Mouse (Mus musculus): ENCODE results near the gene Peli3. TPM values are rescaled to one million over a fixed set of nuclear protein-coding genes. Genes with fewer than 3 reads are reported as not detected.

The Peli3 gene
- polyA plus RNA-seq, 1 experiment from 2014 or later, result 4.0 TPM

DNA sequence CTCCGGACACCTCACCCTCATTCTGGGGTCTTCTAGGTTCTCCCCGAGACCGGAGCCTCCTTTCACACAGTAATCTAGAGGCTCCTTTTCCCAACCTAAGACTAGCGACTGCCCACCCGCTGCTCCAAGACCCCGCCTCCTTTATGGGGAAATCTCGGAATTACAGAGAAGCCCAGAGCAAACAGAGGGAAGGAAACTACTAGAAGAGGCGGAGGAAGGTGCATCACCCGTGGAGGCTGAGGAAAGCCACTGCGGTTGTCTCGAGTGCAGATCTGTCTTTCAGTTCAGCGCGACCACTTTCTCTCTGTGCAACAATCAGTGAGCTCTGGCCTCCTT, 294 bp upstream of the Peli3 start:
- Histone ChIP-seq H3K27me3 (no peaks in the 10 kb centered on the region; the same call in 1 of the 2 replicates), H3K4me2 (peak overlapping the region; percentile 94), H3K27ac (no peak overlapping the region), H3K9me3 (no peaks in the 10 kb centered on the region), H3K36me3 (no peaks in the 10 kb centered on the region), H3K4me3 (peak overlapping the region; percentile 70), H3K4me1 (peaks cover 11% of the 10 kb centered on the region), H3K9ac (peak overlapping the region; percentile 60)
- peak; percentile 64; the same call in 1 of the 2 replicates for ATAC-seq (ENCODE audit: insufficient number of reproducible peaks, low FRiP score, low TSS enrichment, low read depth)
- WGBS, result 5% methylated on average over 13 of the region's 13 CpGs

DNA sequence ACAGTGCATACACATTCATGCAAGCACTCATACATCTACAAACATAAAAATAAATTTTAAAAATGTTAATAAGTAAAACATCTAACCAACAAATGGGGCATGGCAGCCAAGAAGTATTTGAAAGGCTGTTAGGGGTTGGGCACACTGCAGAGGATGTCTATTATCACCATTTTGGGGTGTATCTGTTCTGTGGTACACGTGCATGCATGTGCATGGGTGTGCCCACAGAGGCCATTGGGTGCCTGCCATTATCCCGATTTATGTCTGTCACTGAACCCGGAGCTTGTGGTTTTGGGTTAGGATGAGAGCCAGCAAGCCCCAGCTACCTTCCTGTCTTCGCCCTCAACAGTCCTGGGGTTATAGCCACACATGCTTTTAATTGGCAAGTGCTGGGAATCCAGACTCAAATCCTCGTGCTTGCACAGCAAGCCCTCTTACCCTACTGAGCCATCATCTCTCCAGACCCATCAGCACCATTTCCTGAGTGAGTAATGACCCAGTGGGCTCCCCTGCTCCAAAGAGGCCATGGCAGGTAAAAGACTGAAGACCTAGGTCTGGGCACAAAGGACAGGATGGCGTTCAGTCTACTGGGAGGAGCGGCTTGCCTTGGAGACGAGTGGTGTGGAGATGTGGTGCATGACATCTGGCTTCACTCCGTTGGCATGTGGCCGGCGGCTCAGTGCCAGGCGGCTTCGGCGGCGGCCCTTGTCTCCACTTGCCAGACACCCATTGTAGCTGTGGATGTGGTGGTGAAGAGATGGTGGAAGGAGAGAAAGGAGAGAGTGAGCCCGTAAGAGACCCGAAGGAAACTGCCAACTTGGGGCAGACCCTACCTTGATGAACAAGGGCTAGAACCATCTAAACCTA, 5.2 kb downstream of the Peli3 start:
- Histone ChIP-seq H3K36me3 (peaks cover 4% of the 10 kb centered on the region), H3K9me3 (no peaks in the 10 kb centered on the region), H3K9ac (no peak overlapping the region), H3K27me3 (no peaks in the 10 kb centered on the region; the same call in 1 of the 2 replicates), H3K27ac (no peak overlapping the region), H3K4me1 (peaks cover 13% of the 10 kb centered on the region), H3K4me3 (no peak overlapping the region), H3K4me2 (no peak overlapping the region)
- ATAC-seq (ENCODE audit: insufficient number of reproducible peaks, low FRiP score, low TSS enrichment, low read depth), result 0 out of 2 replicates have a peak, but pooled peaks have one; percentile 15
- WGBS, result 76% methylated on average over 17 of the region's 17 CpGs

DNA sequence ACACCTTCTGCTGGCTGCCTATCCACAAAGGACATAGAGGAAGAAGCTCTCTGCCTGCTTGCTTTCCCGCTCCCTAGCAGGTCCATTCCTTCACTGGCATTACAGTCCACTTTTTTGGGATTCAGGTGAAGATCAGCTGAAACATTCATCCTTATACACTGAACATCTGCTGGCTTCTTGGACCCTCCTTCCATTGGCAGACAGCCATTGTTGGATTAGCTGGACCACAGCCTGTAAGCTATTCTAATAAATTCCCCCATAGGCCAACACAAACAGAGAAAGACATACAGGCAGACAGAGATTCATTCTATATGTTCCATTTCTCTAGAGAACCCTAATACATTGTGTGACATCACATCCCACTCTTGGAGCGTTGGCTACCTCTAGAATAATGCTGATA, 6.0 kb downstream of the Peli3 start:
- ATAC-seq (ENCODE audit: insufficient number of reproducible peaks, low FRiP score, low TSS enrichment, low read depth), result no peak
- Histone ChIP-seq H3K27ac (no peak overlapping the region), H3K4me3 (no peak overlapping the region), H3K4me1 (peaks cover 6% of the 10 kb centered on the region; the same call in 1 of the 2 replicates), H3K27me3 (no peaks in the 10 kb centered on the region), H3K9me3 (no peaks in the 10 kb centered on the region), H3K4me2 (no peak overlapping the region), H3K36me3 (peaks cover 9% of the 10 kb centered on the region), H3K9ac (no peak overlapping the region)
- 81% methylated on average over 2 of the region's 2 CpGs for WGBS

DNA sequence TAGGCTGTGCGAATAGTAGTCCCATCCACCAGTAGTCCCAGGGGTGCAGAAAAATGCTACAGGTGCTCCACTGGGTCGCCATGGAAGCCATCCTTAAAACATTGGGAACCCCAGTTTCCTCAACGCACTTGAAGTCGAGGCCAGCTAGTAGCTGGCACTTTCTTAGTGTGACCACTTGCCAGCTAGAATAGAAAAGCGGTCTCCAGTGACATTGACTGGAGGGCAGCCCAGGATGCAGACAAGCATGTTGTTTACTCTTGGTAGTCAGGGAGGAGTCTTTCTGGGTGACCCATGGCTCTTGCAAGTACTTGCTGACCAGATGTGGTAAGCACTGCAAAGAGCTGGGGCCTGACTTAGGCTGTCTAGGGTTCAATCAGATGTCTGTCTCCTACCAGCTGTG, 14.1 kb downstream of the Peli3 start:
- H3K4me3 ChIP-seq, result peak overlapping the region; percentile 72
- WGBS, result 59% methylated on average over 5 of the region's 5 CpGs
- peak overlapping the region; percentile 48; the same call in 1 of the 2 replicates for H3K9ac ChIP-seq
- peak overlapping the region; percentile 55 for H3K4me2 ChIP-seq
- H3K36me3 ChIP-seq, result peaks cover 27% of the 10 kb centered on the region
- no peaks in the 10 kb centered on the region for H3K27me3 ChIP-seq
- peaks cover 23% of the 10 kb centered on the region for H3K4me1 ChIP-seq
- peak overlapping the region; percentile 87 for H3K27ac ChIP-seq
- ATAC-seq (ENCODE audit: insufficient number of reproducible peaks, low FRiP score, low TSS enrichment, low read depth), result no peak
- H3K9me3 ChIP-seq, result no peaks in the 10 kb centered on the region

DNA sequence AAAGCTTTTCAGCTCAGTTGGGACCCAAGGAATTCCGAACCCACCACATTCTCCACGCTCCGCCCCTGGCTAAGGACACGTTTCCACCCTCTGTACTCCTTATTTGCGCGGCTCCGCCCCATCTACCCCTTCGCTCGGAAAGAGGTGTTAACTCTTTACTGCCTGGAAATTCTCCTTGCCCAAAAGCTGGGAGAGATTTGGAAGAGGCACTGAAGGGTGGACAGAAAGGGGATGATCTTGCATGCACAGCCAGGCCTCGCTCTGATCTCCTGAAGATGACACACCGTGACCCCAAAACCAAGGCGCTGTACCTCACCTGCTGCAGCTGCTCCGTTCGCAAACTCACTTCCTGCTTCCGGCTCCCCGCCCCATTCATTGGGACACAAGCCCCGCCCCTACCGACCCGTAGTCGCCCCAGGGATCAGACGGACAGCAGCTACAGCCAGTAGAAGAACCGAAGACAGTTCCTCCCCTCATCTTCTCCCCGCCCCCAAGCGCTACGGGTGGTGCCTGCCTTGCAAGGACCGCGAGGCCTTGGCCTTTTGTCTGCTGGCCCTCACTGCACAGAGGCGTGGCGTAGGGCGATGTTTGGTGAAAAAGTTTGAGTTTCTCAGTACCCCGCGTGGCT, 14.9 kb downstream of the Peli3 start, which contains the start of gene Dpp3:
Gene Dpp3, minus strand, starts transcription at position 384 of the 628 bp plus-strand sequence.
- Histone ChIP-seq H3K9me3 (no peaks in the 10 kb centered on the region), H3K36me3 (peaks cover 34% of the 10 kb centered on the region), H3K4me1 (peaks cover 23% of the 10 kb centered on the region), H3K9ac (peak within 1 kb of the TSS; percentile 48; the same call in 1 of the 2 replicates), H3K27ac (peak within 1 kb of the TSS; percentile 87), H3K4me2 (peak within 1 kb of the TSS; percentile 55), H3K4me3 (peak within 1 kb of the TSS; percentile 72), H3K27me3 (no peaks in the 10 kb centered on the region)
- peak; percentile 99 for ATAC-seq (ENCODE audit: insufficient number of reproducible peaks, low FRiP score, low TSS enrichment, low read depth)
- WGBS, result under 1% methylated on average over 32 of the region's 32 CpGs

DNA sequence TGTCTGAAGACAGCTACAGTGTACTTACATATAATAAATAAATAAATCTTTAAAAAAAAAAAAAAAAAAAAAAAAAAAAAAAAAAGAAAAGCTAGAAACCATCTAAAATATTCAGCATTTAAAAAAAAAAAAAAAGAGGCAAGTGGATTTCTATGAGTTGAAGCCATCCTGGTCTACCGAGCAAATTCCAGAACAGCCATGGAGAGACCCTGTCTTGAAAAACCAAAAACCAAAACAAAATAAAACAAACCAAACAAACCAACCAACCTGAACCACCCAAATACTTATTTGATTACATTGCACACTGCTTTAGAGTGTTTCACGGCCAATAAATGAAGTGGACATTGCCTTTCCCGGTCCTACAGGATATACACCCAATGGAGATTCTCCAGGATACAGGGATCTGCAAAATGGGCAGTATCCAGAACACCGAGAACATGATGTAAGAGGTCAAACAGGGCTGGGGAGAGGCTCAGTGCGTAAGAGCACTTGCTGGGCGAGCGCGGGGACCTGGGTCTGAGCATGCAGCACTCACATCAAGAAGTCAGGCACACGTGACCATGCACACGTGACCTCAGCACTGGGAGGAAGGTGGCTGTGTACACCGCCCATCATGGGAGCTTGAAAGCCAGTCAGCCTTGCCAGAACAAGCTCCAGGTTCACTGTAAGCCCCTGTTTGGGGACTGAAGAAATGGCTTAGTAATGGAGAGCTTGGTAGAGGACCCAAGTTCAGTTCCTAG, 17.6 kb downstream of the Peli3 start:
- Histone ChIP-seq H3K27ac (no peak overlapping the region), H3K36me3 (peaks cover 53% of the 10 kb centered on the region), H3K9me3 (no peaks in the 10 kb centered on the region), H3K27me3 (no peaks in the 10 kb centered on the region), H3K4me1 (peaks cover 23% of the 10 kb centered on the region), H3K9ac (no peak overlapping the region), H3K4me2 (no peak overlapping the region), H3K4me3 (no peak overlapping the region)
- WGBS, result 92% methylated on average over 11 of the region's 11 CpGs
- no peak for ATAC-seq (ENCODE audit: insufficient number of reproducible peaks, low FRiP score, low TSS enrichment, low read depth)

DNA sequence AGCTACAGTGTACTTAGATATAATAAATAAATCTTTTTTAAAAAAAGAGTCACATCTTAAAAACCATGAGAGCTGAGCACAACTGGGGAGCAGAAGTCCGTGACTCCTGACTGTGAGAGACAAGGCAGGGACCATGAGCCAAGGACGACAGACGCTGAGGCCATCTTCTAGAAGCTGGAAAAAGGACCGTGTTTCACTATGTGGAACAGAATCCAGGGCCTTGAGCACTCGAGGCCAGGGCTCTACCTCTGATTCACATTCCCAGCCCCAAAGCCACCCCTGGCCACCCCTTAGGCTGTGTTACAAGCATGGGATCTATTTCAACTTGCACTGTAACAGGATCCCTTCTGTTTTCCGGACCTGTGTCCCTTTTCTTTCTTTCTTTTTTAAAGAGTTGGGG, 23.3 kb downstream of the Peli3 start:
- peaks cover 95% of the 10 kb centered on the region for H3K36me3 ChIP-seq
- ATAC-seq (ENCODE audit: insufficient number of reproducible peaks, low FRiP score, low TSS enrichment, low read depth), result no peak

DNA sequence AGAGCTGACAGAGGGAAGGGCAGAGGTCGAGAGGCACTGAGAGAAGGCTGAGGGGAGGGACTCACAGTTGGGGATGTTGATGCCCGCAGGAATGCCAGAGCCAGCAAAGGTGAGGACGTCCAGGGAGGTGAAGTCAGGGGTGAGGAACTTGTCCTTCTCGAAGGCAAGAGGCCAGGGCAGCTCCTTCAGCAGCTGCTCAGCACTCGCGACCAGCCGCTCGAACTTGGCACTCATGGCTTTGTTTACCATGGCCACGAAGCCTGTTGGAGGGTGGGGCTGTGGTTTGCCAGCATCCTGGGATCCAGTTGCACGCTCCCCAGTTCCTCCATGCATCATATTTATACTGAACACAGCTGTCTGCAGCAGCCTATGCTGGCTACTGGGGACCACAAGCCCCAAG, 26.1 kb downstream of the Peli3 start:
- Histone ChIP-seq H3K27me3 (no peaks in the 10 kb centered on the region), H3K4me3 (no peak overlapping the region), H3K27ac (no peak overlapping the region), H3K36me3 (peaks cover 98% of the 10 kb centered on the region), H3K4me1 (no peaks in the 10 kb centered on the region), H3K4me2 (no peak overlapping the region), H3K9me3 (no peaks in the 10 kb centered on the region), H3K9ac (no peak overlapping the region)
- ATAC-seq (ENCODE audit: insufficient number of reproducible peaks, low FRiP score, low TSS enrichment, low read depth), result no peak
- WGBS, result 85% methylated on average over 10 of the region's 10 CpGs

More for the DNA sequence above, 23.3 kb downstream of the Peli3 start:
- Histone ChIP-seq H3K4me2 (no peak overlapping the region), H3K9me3 (no peaks in the 10 kb centered on the region), H3K27ac (no peak overlapping the region), H3K4me3 (no peak overlapping the region), H3K4me1 (no peaks in the 10 kb centered on the region), H3K27me3 (no peaks in the 10 kb centered on the region), H3K9ac (no peak overlapping the region)
- 82% methylated on average over 6 of the region's 6 CpGs for WGBS

DNA sequence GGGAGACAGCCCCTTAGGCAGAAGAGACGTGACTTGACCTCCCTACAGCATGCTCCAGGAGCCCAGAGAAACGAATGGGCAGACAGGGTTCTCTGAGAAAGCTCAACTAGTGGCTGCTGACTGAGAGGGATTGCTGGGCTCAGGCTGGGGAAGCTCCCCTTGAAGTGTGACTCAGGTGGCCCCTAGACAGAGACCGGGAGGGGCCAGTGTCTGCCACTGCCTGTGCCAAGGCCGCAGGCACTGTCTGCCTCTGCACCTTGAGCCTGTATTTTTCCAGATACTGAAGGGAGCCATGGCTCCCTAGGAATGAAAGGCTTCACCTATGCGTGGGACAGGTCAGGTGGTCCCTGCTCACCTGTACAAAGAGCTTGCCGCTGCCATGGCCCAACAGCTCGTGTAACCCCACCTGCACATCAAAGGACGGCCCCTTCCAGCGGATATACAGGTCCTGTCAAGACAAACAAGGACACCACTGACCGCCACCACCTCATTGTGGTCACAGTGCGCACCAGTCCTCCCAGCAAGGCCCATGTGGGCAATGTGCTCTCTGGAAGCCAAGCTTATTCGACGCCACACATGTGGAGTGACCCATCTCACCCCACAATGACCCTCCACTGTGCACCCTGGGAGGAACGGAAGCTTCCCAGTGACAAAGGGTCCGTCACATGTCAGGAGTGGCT, 26.9 kb downstream of the Peli3 start:
- WGBS, result 93% methylated on average over 15 of the region's 15 CpGs
- peaks cover 98% of the 10 kb centered on the region for H3K36me3 ChIP-seq
- no peak for ATAC-seq (ENCODE audit: insufficient number of reproducible peaks, low FRiP score, low TSS enrichment, low read depth)

DNA sequence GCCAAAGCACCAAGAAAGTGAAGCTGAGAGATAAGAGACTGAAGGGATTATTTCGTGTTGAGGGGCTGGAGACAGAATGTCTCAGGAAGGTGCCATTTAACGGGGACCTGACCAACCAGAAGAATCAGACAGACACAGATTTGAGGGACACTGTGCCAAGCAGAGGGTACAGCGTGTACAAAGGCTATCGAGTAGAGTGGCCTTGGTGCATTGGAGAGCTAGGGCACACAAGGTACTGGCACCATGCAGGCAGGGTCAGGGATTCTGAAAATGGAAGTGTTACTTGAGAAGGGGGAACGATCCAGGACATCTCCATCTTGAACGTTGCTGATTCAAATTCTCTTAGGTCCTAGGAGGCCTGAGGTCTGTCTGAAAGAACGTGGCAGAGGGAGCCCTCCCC, 33.6 kb downstream of the Peli3 start:
- no peak overlapping the region for H3K9ac ChIP-seq
- no peaks in the 10 kb centered on the region for H3K27me3 ChIP-seq
- H3K4me3 ChIP-seq, result no peak overlapping the region
- H3K36me3 ChIP-seq, result peaks cover 69% of the 10 kb centered on the region
- ATAC-seq (ENCODE audit: insufficient number of reproducible peaks, low FRiP score, low TSS enrichment, low read depth), result no peak
- H3K4me1 ChIP-seq, result peaks cover 6% of the 10 kb centered on the region
- no peak overlapping the region for H3K27ac ChIP-seq
- H3K4me2 ChIP-seq, result no peak overlapping the region
- 87% methylated on average over 7 of the region's 7 CpGs for WGBS
- no peaks in the 10 kb centered on the region for H3K9me3 ChIP-seq

More for the DNA sequence above, 26.9 kb downstream of the Peli3 start:
- no peaks in the 10 kb centered on the region for H3K27me3 ChIP-seq
- H3K4me3 ChIP-seq, result no peak overlapping the region
- H3K9me3 ChIP-seq, result no peaks in the 10 kb centered on the region
- no peak overlapping the region for H3K27ac ChIP-seq
- H3K4me1 ChIP-seq, result no peaks in the 10 kb centered on the region
- H3K4me2 ChIP-seq, result no peak overlapping the region
- no peak overlapping the region for H3K9ac ChIP-seq

DNA sequence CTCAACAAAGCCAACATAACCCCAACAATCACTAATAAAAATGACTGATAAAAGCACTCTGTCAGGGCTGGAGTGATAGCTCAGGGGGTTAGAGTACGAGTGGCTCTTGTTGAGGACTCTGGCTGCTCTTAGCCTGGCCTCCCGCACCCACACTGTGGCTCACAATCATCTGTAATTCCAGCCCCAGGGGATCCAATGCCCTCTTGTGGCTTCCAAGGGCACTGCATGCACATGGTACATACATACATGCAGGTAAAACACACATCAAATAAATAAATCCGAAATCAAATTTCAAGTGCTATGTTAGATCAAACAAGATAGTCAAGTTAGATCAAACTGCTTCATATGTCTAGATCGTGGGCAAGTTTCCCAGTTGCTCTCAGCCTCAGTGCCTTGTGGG, 34.8 kb downstream of the Peli3 start:
- H3K9me3 ChIP-seq, result no peaks in the 10 kb centered on the region
- H3K27me3 ChIP-seq, result no peaks in the 10 kb centered on the region
- H3K9ac ChIP-seq, result no peak overlapping the region
- ATAC-seq (ENCODE audit: insufficient number of reproducible peaks, low FRiP score, low TSS enrichment, low read depth), result no peak
- no peak overlapping the region for H3K4me2 ChIP-seq
- WGBS, result 87% methylated on average over 4 of the region's 4 CpGs
- peaks cover 6% of the 10 kb centered on the region for H3K4me1 ChIP-seq
- H3K27ac ChIP-seq, result no peak overlapping the region
- peaks cover 60% of the 10 kb centered on the region for H3K36me3 ChIP-seq
- no peak overlapping the region for H3K4me3 ChIP-seq

Measured in limb, embryonic 15.5 days (tissue).